Mouse (Mus musculus) lung, embryonic 16.5 days (tissue): ENCODE data around the gene Sstr3. TPM values are rescaled to one million over a fixed set of nuclear protein-coding genes. Genes with fewer than 3 reads are reported as not detected.

ENCODE experiments used
- ATAC-seq: fragments of 200-750 bp; cut with Nextera tagmentation; 2 replicates; pipeline ENCODE4 v1.8.0; 2017; ENCODE audit warnings: low read depth, mild to moderate bottlenecking, moderate library complexity
- H3K27ac ChIP-seq: fragments of 300-500 bp; sonication (generic); 2 replicates; pipeline ENCODE4 v1.5.1; 2014; ENCODE audit warnings: mild to moderate bottlenecking, control low read depth, low read length
- H3K27me3 ChIP-seq: fragments of 300-500 bp; sonication (generic); 2 replicates; pipeline ENCODE4 v1.6.1; 2014; ENCODE audit warnings: low read depth, low read length, mixed read lengths; ENCODE audit not compliant: control insufficient read depth, insufficient read depth
- H3K36me3 ChIP-seq: fragments of 300-500 bp; sonication (generic); 2 replicates; pipeline ENCODE4 v1.6.1; 2014; ENCODE audit warnings: low read length; ENCODE audit not compliant: control insufficient read depth, insufficient read depth
- H3K4me1 ChIP-seq: fragments of 300-500 bp; sonication (generic); replicated peaks from 2 replicates; pipeline ENCODE4 v1.6.1; 2014; ENCODE audit warnings: low read length, mixed read lengths; ENCODE audit not compliant: control insufficient read depth, insufficient read depth
- H3K4me2 ChIP-seq: fragments of 300-500 bp; sonication (generic); 2 replicates; pipeline ENCODE4 v1.6.1; 2014; ENCODE audit warnings: low read depth, low read length, control low read depth
- H3K4me3 ChIP-seq: fragments of 300-500 bp; sonication (generic); 2 replicates; pipeline ENCODE4 v1.5.1; 2014; ENCODE audit warnings: mild to moderate bottlenecking, low read length, control low read depth
- H3K9ac ChIP-seq: fragments of 300-500 bp; sonication (generic); 2 replicates; pipeline ENCODE4 v1.6.1; 2014; ENCODE audit warnings: low read length, control low read depth
- H3K9me3 ChIP-seq: fragments of 300-500 bp; sonication (generic); 2 replicates; pipeline ENCODE4 v1.6.1; 2016; ENCODE audit warnings: low read length; ENCODE audit not compliant: control insufficient read depth
- WGBS: fragments of 180-500 bp; shearing (Covaris S2); extraction: QIAGEN DNeasy Blood & Tissue Kit; methylation state at CpG from one replicate; pipeline ENCODE4 v1.1.7; 2014; 5-methylcytosine and 5-hydroxymethylcytosine counted together
- polyA plus RNA-seq: library from polyadenylated mRNA; unstranded; fragments of >200 nt; fragmentation: Nextera tagmentation; extraction: Ambion mirVana; gene quantifications from 2 replicates; pipeline ENCODE4 v1.2.1, GENCODE M21; 2015

The Sstr3 gene
- polyA plus RNA-seq, 1 experiment from 2014 or later = 0.05 TPM

DNA sequence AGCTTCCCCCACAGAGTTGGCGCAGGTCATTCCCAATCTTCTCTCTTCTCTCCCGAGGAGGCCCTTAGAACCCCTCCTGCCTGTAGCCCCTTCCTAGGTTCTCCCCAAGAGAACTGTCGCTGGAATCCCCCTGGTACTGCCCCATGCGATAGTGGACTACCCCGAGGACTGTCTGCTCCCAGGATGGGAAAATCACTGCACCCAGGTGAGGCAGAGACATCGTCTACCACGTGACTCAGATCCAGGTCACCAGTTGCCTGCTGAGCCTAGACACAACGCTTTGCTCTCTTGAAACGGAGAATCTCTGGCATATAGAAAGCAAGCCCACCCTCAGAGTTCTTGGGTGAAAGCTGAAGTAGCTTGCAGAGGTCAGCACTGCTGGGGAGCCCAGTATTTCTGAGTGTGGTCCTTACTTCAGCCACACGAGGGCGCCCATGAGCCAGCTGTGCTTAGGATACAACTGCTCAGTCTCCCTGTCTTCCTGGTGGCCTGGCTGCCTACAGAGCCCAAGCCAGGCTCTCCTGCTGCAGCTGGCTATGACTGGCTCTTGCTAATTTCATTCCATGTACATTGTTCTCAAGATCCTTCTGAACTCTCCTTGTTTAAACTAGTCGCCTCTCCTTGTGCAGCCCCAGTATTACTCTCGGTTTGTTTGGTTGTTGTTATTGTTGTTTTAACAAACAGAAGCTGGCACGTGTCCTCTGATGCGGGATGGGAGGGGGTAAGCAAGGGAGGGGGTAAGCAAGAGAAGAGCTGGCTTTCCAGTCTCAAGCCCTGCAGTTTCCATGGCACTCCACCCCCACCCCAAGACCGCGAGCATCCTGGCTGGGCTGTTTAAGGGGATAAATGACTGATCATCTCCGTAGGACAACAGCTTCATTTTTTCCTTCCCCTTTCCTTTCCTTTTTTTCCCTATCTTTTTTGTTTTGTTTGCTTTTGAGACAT, 42.8 kb upstream of the Sstr3 start:
- Histone ChIP-seq H3K4me3 (no peak overlapping the region), H3K4me1 (no peaks in the 10 kb centered on the region), H3K9me3 (no peaks in the 10 kb centered on the region), H3K9ac (no peak overlapping the region), H3K27me3 (no peaks in the 10 kb centered on the region), H3K4me2 (no peak overlapping the region), H3K27ac (no peak overlapping the region), H3K36me3 (no peaks in the 10 kb centered on the region)
- 56% methylated on average over 18 of the region's 18 CpGs for WGBS
- peak; percentile 79 for ATAC-seq

DNA sequence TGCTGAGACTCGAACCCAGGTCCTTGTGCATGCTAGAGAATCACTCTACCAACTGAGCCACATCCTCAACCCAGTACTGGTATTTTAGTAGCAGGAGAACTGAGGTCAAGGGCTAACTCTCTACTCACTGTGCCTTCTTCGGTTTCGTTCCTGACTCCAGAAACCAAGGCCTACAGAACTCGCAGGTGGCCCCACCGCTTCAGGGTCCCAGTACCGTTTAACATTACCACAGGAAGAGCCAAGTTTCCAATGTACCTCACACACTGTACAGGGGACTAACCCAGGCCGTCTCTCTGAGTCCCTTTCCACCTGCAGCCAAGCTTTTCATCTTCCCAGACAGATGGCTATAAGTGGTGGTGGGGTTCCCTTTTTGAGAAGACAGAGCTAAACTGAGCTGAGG, 40.9 kb upstream of the Sstr3 start:
- Histone ChIP-seq H3K27me3 (no peaks in the 10 kb centered on the region), H3K36me3 (no peaks in the 10 kb centered on the region), H3K4me1 (peaks cover 7% of the 10 kb centered on the region), H3K9ac (no peak overlapping the region), H3K9me3 (no peaks in the 10 kb centered on the region), H3K27ac (no peak overlapping the region), H3K4me3 (no peak overlapping the region), H3K4me2 (no peak overlapping the region)
- no peak for ATAC-seq
- 88% methylated on average over 7 of the region's 7 CpGs for WGBS

- no peaks in the 10 kb centered on the region for H3K9me3 ChIP-seq
- no peak overlapping the region for H3K27ac ChIP-seq
- WGBS = 30% methylated on average over 11 of the region's 11 CpGs
- no peak for ATAC-seq
- no peak overlapping the region for H3K9ac ChIP-seq
- no peaks in the 10 kb centered on the region for H3K36me3 ChIP-seq
- H3K4me3 ChIP-seq = no peak overlapping the region
- no peak overlapping the region for H3K4me2 ChIP-seq
- no peaks in the 10 kb centered on the region for H3K27me3 ChIP-seq
- H3K4me1 ChIP-seq = peaks cover 13% of the 10 kb centered on the region
Observed at GRCm38 (mm10) chr15:78583352-78583751, 38.9 kb upstream of the Sstr3 start.

DNA sequence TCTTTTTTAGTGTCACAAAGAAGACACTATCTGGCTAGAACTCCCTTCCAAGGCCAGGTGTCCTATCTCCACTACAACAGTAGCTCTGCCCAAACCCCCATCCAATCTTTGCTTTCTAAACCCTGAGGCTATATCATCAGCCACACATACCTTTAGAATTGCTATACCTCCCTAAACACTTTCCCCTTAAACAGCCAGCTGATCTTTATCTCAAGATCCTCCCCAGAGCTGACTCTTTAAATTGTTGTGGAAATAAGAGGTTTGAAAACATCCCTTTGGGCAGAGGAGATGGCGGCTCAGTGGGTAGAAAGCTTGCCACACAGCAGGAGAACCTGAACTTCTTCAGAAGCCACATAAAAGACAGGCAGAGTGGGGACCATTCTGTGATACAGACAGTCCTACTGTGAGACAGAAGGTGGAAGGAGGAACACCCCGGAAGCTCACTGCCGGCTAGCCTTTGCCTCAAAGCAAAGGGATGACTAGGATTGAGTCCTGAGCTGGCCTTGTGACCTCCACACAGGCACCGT, 31.9 kb upstream of the Sstr3 start:
- H3K9me3 ChIP-seq = no peaks in the 10 kb centered on the region
- ATAC-seq = no peak
- WGBS = 64% methylated on average over 4 of the region's 4 CpGs
- peaks cover 15% of the 10 kb centered on the region for H3K4me1 ChIP-seq
- no peak overlapping the region for H3K9ac ChIP-seq
- no peak overlapping the region for H3K4me2 ChIP-seq
- H3K27ac ChIP-seq = no peak overlapping the region
- no peaks in the 10 kb centered on the region for H3K36me3 ChIP-seq
- H3K27me3 ChIP-seq = no peaks in the 10 kb centered on the region; the same call in 1 of the 2 replicates
- no peak overlapping the region for H3K4me3 ChIP-seq

DNA sequence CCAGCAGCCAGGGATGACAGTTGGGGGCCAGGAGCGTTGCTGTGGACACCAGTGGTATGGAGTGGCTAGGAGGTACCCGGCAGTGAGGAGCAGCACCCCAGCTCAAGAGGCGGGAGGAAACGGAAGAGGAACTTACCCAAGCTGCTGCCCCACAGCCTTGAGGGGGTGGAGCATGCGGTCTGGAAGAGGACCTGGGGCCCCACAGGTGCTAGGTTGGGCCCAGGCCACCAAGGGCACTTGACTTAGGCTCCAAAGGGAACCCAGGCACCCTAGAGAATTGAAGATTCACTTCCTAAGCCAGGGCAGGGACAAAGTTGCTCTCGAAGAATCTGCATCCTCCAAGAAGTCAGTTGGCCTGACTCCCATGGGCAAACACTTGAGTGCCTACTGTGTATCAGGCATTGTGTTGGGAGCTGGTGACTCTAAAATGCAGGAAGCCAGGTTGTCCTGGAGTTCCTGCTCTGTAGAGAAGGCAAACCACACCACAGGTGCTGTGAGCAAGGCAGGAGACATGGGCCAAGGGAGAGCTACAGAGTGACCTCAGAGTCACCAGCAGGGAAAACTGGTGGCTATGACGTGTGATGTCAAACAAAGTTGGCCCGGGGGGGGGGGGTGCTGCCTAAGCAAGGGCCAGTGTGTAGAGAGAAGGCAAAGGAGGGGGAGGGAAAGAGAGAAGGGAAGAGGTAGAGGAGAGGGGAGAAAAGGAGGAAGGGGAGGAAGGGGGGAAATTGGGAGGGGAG, 28.3 kb upstream of the Sstr3 start, which contains the start of gene Rac2:
Gene Rac2 (minus strand): TSS at position 126 of the 740 bp plus-strand sequence.
- H3K4me2 ChIP-seq = no peak within 1 kb of the TSS
- no peak within 1 kb of the TSS for H3K9ac ChIP-seq
- peaks cover 2% of the 10 kb centered on the region; the same call in 1 of the 2 replicates for H3K4me1 ChIP-seq
- peak; percentile 46; the same call in 1 of the 2 replicates for ATAC-seq
- 42% methylated on average over 8 of the region's 8 CpGs for WGBS
- no peak within 1 kb of the TSS for H3K27ac ChIP-seq
- peak within 1 kb of the TSS; percentile 18 for H3K4me3 ChIP-seq
- no peaks in the 10 kb centered on the region for H3K9me3 ChIP-seq
- no peaks in the 10 kb centered on the region; the same call in 1 of the 2 replicates for H3K27me3 ChIP-seq
- no peaks in the 10 kb centered on the region for H3K36me3 ChIP-seq

DNA sequence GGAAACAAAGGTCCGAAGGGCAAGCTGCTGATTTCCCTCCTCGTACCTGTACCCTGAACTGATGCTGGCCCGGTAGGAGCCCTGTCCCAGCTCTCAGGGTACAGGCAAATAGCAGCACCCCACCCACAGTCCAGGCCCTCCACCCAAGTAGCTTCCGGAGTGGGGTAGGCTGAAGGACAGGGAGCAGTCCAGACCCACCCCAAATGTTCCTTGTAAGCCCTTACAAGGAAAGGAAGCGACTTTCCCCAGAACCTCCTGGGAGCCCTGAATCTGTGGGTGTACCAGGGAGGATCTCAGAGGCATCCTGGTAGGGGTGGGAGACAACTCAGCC, 27.8 kb upstream of the Sstr3 start:
- 85% methylated on average over 5 of the region's 5 CpGs for WGBS
- ATAC-seq = no peak
- H3K4me1 ChIP-seq = peaks cover 2% of the 10 kb centered on the region; the same call in 1 of the 2 replicates
- no peak overlapping the region for H3K4me2 ChIP-seq
- H3K36me3 ChIP-seq = no peaks in the 10 kb centered on the region
- no peaks in the 10 kb centered on the region for H3K9me3 ChIP-seq
- H3K27ac ChIP-seq = no peak overlapping the region
- peak overlapping the region; percentile 18 for H3K4me3 ChIP-seq
- no peaks in the 10 kb centered on the region; the same call in 1 of the 2 replicates for H3K27me3 ChIP-seq
- no peak overlapping the region for H3K9ac ChIP-seq

DNA sequence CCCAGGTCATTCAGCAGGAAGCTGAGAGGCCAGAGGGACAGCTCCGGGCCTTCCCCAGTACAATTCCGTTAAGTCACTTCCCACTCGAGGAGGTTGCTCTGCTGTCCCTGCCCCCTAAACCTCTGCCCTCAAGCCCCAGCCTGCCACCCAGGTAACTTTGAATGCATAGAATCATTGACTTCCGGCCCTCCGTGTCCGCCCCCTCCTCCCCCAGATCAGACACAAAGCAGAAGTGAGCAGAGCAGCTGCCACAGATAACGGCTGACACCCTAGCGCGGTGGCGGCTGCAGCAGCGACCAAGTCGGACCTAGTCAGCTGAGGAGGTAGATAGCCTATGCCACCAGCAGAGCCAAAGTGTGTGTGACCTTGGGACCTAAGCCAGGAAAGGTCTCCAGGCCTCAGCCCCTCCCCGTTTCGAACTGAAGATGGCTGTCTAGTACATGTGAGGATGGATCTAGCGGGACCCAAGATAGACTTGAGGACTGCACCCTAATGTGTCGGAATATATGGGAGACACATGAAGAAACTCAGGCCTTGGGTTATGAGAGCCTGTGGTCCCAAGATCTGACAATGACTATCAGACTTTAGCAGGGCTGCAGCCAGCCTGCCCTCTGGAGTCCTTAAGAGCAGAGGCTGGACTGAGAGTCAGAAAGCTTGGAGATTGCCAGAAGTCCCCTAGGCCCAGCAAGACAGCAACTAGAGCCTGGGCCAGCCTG, 27.2 kb upstream of the Sstr3 start:
- no peak for ATAC-seq
- Histone ChIP-seq H3K9me3 (no peaks in the 10 kb centered on the region), H3K27ac (no peak overlapping the region), H3K4me2 (no peak overlapping the region), H3K9ac (no peak overlapping the region), H3K4me1 (peaks cover 2% of the 10 kb centered on the region; the same call in 1 of the 2 replicates), H3K27me3 (no peaks in the 10 kb centered on the region; the same call in 1 of the 2 replicates), H3K36me3 (no peaks in the 10 kb centered on the region), H3K4me3 (peak overlapping the region; percentile 18)
- WGBS = 33% methylated on average over 16 of the region's 16 CpGs

GRCm38 (mm10) chr15:78570170-78570569, 25.7 kb upstream of the Sstr3 start:
- Histone ChIP-seq H3K9ac (no peak overlapping the region), H3K27ac (no peak overlapping the region), H3K36me3 (no peaks in the 10 kb centered on the region), H3K4me3 (no peak overlapping the region), H3K9me3 (no peaks in the 10 kb centered on the region), H3K4me1 (peaks cover 2% of the 10 kb centered on the region; the same call in 1 of the 2 replicates), H3K27me3 (no peaks in the 10 kb centered on the region; the same call in 1 of the 2 replicates), H3K4me2 (no peak overlapping the region)
- WGBS = 92% methylated on average over 5 of the region's 5 CpGs
- ATAC-seq = no peak
